Mouse (Mus musculus) cerebellum, adult 2 months (tissue): ENCODE results near the gene Babam2.

Experiments
- CTCF ChIP-seq: fragments of 200-500 bp; IDR thresholded peaks from 2 replicates; pipeline ENCODE4 v1.5.1; 2011; ENCODE audit warnings: low read depth, mild to moderate bottlenecking, control low read depth, low read length, moderate library complexity, borderline replicate concordance; ENCODE audit not compliant: insufficient read depth
- POLR2A ChIP-seq: fragments of 200-500 bp; IDR thresholded peaks from 2 replicates; pipeline ENCODE4 v1.6.1; 2011; ENCODE audit warnings: low read length, control low read depth, borderline replicate concordance; ENCODE audit not compliant: insufficient read depth

- TF ChIP-seq POLR2A = no peak
- TF ChIP-seq CTCF = no peak
Measured at GRCm38 (mm10) chr5:32001266-32001665, 303.8 kb downstream of the Babam2 start.
